Mouse (Mus musculus) thymus, postnatal 4 days (tissue): ENCODE results near the gene Grem1.

Experiments used
- DNase-seq: peaks from one replicate; pipeline ENCODE4 v3.0.0; 2021

Grem1 gene

DNA sequence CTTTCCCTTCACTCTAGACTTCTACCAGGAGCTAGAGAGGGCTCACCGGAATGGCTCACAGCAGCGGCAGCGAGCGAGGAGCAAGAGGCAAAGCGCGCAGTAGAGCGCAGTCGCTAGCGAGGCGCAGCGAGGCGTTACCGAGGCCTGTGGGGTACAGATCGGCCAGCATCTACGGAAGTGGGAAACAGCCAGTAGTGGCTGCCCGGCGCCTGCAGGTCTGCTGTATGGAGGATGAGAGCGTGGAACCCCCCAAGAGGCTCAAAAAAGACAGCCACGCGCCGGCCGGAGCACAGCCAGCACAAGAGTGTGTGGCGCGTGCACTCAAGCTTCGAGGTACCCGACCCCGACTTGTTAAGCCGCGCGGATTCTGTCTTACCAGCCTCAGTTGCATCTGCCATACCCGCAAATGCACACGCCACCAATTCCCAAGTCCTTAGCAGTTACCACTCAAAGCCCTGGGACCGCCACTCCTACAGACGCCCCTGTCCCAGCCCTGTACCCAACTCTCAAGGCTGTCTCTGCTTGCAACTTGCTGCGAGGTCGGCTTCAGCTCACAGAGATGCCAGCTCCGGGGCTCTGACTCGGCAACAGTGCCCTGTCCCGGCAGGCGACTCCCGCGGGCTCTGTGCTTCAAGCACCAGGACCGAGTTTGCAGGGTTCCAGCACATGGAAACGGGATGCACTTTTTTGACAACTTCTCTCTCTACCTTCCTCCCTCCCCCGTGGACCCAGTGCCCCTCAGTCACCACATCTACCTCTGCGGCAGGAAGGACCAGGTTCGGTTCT, 728 bp downstream of the Grem1 start:
- DNase-seq = no peak

DNA sequence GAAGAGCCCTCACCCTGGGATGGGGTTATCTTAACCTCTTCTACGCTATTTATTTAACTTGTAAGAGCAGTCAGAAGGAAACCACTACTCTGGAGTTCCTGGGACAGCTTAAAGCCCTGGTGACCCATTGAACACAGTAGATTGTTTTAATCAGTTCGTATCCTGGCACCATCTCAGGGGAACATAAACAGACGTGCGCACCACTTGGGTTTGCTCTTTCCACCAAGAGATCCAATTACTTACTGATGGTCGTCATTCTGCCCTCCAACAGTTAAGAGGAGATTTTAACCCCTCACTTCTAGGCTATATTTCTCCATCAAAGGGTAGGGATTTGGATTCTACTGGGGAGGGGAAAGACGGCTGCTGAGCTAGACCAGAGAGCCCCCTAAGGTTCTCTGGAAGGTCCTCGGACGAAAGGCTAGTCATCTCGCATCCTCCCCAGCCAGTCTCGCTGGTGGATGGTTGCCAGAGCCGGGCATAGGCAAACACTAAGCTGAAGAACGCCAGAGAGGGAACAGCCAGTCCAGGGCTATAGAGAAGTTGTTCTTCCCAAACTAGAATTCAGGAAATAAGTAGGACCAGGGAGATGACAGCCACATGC, 1.4 kb downstream of the Grem1 start:
- no peak for DNase-seq

DNA sequence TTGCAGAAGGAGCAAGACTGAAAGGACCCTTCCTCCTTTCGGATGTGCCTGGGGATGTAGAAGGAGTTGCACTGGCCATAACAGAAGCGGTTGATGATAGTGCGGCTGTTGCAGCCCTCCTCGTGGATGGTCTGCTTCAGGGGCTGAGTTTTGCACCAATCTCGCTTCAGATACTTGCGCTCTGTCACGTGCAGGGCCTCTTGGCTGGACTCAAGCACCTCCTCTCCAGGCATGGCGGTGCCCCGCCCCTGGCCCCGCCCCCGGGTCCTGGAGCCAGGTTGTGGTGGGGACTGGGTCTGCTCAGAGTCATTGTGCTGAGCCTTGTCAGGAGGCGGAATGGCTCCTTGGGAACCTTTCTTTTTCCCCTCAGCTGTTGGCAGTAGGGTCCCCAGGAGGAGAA, 8.7 kb downstream of the Grem1 start:
- DNase-seq = no peak

DNA sequence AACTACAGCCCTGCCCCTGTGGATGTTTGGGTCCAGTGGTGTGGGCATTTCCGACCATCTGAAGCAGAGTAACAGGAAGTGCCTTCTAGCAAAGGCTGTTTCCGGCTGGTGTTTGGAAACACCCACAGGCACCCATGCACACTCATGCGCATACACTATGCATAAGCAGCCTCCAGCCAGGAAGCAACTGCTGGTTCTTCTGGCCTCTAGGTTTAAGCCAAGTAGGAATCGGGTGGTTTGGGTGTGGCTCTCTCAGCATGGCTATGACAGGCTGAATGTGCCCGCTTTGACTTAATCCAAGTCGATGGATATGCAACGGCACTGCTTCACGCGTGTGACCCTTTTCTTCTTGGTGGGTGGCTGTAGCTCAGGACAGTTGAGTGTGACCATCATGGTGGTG, 9.1 kb downstream of the Grem1 start:
- DNase-seq = no peak

DNA sequence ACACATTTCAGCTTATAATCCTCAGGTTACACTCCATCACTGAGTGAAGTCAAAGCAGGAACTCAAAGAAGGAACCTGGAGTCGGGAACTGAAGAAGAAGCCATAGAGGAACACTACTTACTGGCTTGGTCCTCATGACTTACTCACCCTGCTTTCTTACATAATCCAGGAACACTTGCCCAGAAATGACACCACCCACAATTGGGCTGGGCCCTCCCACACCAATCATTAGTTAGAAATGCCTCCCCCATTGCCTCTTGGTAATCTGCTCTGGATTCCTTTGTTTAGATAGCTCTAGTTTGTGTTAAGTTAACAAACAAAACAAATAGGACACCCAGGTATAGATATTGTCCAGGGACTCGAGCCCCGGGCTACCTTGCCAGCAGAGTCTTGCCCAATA, 29.9 kb downstream of the Grem1 start:
- DNase-seq = no peak

DNA sequence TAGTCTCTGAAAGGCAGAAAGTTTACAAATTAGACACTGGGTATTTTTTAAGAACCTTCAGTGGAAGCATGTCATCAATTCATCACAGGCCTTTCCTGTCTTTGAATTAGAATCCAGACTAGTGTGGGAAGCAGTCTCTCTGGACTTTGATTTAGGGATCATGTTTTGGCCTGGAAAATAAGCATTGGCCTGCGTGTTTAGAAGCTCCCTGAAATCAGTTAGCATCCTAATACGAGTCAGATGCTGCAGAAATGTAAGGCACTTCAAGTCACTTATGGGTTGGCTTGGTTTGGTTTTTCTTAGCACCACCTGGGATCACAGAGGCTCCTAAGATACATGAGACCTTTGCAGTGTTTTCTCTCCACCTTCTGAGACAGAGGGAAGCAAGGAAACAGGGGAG, 43.6 kb downstream of the Grem1 start:
- DNase-seq = no peak

DNA sequence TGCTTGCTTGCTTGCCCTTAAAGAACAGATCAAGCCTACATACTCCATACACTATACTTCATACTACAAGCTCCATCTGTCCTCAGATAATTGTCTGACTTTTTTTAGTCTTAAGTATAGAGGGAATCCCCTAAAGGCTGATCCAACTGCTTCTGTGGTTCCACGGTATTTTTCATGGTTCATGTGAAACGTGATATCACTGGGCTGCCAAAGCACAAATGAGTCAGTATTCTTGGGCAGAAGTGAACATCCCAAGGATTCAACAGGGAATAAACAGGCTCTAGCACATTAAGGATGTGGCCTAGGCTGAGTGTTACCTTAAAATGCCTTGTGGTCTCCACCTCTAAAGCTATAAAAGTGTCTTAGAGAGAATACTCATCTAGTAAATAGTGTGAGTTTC, 45.0 kb downstream of the Grem1 start:
- no peak for DNase-seq

DNA sequence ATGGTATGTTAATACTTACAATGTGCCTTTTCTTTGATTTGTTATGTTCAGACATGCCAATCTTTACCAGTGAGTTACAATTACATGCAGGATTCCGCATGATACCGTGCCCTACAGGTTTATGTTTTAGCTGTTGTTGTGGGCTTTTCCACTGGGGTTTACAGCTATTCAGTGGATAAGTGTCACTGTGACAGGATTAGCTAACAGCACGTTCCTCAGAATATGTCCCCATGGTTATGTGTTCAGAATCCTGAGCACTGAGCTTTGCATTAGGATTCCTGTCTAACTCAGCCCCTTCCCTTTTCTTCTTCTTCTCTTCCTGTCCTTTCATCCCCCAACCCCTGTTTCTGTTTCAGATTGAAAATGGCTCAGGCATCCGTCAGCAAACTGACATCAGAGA, 50.9 kb downstream of the Grem1 start:
- no peak for DNase-seq

DNA sequence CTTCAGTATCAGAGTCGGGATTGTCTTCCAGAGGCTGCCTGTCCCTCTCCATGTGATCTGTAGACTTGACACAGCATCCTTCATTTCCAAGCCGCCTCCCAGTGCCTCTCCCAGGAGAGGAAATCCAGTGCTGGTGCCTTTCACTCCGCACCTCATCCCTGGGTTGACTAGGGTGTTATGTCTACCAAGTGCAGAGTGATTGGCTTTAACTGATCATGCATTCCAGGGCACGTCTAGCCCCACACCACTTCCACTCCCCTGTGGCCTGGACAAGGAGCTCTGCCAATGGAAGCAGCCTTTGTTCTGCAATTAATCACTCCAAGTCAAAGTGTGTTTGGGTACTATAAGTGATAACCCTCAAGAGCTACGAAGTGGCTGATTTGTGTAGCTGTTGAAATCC, 56.9 kb downstream of the Grem1 start:
- DNase-seq = no peak

DNA sequence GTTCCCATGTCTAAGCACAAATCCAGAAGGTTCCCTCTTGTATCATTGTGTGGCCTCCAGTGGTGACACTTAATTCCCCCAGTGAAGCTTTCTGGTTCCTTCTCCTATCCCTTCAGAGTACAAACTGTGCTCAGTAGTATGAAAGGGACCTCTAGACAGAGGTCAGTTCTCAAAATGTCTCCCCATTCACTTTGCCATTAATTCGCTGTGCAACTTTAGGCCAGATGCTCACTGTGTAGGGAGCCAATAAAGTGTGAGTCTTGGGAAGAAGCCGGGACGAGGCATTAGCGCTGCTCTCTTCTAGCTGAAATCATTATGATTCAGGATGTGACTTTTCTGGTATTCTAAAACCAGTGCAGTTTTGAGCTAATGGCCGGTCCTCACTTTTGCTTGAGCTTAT, 61.8 kb downstream of the Grem1 start:
- DNase-seq = no peak

DNA sequence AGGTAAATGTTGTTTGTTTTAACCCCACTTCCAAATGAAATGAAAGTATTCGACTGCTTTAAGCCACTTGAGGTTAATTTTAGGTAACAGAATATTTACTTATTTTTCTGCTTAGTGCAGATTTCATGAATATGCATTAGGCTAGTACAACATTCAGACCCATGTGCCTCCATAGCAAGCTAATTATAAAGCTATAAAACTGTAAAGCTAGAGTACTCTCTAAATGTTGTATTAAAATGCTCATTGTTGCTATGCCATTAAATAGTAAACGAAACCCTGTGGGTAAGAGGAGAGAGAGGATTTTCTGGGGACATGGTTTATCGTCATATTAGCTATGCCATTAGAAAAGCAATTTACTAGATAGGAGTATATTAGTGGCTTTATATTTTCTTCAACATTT, 62.2 kb downstream of the Grem1 start:
- DNase-seq = no peak
